Mouse (Mus musculus): Measurements from ENCODE around the gene Wasf1.

Wasf1 gene

DNA sequence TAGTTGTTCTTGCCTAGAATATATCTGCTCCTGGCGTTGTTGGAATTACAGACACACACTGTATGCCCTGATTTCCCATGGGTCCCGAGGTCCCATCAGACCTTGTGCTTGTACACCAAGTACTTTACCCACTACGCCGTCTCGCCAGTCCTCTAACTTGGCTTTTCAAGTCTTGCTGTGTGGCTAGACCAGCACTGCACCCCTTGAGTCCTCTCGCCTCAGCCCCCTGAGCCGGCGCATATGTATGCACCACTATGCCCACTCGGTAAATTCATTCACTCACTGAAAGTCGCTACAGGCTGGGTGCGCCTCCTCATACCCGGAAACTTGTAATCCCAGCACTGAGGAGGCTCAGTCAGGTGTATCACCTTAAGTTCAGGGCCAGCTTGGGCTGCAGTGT lies 12.5 kb downstream of the Wasf1 start:
- no peak for DNase-seq (ENCODE audit: low read depth)

DNA sequence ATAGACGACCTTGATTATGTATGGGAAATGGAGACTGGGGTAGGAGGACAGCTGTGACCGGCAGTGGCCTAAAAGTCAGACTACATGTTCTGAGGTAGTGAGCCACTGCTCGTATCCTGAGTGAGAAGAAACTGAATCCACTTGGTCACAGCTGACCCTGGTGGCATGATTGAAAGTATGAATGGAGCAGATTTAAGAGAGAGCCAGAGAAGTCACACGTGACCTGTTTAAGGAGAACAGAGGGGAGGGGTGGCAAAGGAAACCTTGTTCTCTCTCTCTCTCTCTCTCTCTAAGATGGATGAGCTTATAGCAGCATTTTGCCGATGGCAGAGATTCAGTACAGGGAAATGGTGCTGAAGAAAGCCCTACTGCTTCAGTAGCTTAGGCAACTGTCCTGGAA lies 13.4 kb downstream of the Wasf1 start:
- no peak for DNase-seq (ENCODE audit: low read depth)

GRCm38 (mm10) chr10:40901786-40902185 lies 18.5 kb downstream of the Wasf1 start:
- DNase-seq (ENCODE audit: low read depth) = no peak

GRCm38 (mm10) chr10:40906131-40906530 lies 22.9 kb downstream of the Wasf1 start:
- no peak for DNase-seq (ENCODE audit: low read depth)

DNA sequence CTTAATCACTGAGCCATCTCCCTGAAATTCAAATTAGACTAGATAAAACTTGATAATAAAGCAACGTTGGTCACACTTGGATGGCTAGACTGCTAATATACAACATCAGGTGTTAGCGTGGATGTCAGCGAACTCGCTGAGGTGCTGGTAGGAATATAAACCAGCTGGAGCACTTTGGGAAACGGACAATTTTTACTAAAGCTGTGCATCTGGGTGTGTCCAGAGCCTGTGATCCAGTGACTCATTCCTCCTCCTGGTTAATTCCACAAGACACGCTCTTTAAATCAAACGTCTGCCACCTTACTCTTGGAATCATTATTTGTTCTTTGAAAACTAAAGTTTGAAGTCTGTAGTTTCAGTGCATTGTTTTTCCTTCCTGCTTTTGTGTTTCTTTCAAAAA lies 23.5 kb downstream of the Wasf1 start:
- no peak for DNase-seq (ENCODE audit: low read depth)

- DNase-seq (ENCODE audit: low read depth) = no peak
Observed at GRCm38 (mm10) chr10:40908580-40908979, 25.3 kb downstream of the Wasf1 start.

GRCm38 (mm10) chr10:40910811-40911210 lies 27.5 kb downstream of the Wasf1 start:
- DNase-seq (ENCODE audit: low read depth) = no peak

GRCm38 (mm10) chr10:40915240-40915639 lies 32.0 kb downstream of the Wasf1 start:
- no peak for DNase-seq (ENCODE audit: low read depth)

GRCm38 (mm10) chr10:40918669-40919440 lies 35.6 kb downstream of the Wasf1 start:
- no peak for DNase-seq (ENCODE audit: low read depth)

DNA sequence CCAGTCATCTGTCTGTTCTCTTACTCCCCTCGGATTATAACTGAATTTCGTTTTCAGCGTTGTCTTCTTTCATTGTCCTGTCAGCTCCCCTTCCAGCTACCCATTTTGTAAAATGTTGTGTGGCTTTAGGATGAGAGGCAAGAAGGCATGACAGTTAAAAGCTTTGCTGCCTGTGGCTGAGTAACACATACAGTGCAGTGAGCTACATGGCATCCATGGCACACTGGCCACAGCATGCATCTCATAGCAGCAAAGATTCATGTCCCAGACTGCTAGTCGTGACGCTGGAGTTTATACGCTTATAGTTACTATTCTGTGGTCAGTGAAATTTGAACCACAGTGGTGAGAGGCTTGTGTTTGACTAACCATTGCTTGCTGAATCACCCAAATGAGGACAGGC lies 36.2 kb downstream of the Wasf1 start:
- DNase-seq (ENCODE audit: low read depth) = no peak

GRCm38 (mm10) chr10:40932995-40933394 lies 49.7 kb downstream of the Wasf1 start:
- DNase-seq (ENCODE audit: low read depth) = no peak

DNA sequence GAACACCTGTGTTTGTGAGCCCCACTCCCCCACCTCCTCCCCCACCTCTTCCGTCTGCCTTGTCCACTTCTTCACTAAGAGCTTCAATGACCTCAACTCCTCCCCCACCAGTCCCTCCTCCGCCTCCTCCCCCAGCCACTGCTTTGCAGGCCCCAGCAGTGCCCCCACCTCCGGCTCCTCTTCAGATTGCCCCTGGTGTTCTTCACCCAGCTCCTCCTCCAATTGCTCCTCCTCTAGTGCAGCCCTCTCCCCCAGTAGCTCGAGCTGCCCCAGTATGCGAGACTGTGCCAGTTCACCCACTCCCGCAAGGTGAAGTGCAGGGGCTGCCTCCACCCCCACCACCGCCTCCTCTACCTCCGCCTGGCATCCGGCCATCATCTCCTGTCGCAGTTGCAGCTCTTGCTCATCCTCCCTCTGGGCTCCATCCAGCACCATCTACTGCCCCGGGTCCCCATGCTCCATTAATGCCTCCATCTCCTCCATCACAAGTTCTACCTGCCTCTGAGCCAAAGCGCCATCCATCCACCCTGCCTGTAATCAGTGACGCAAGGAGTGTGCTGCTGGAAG lies 53.0 kb downstream of the Wasf1 start:
- DNase-seq (ENCODE audit: low read depth) = no peak

DNA sequence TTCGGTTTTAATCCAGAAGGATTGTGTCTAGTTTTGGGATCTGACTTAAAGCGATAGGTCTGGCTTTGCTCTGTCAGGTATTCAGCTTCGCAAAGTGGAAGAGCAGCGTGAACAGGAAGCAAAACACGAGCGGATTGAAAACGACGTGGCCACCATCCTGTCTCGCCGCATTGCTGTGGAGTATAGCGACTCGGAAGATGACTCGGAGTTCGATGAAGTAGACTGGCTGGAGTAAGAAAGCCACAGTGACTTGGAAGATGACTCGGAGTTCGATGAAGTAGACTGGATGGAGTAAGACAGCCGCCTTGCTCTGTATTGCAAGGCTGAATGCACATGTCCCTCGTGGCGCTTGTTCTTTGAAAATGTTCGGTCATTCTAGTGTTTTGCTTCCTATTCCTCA lies 54.3 kb downstream of the Wasf1 start:
- DNase-seq (ENCODE audit: low read depth) = no peak

DNA sequence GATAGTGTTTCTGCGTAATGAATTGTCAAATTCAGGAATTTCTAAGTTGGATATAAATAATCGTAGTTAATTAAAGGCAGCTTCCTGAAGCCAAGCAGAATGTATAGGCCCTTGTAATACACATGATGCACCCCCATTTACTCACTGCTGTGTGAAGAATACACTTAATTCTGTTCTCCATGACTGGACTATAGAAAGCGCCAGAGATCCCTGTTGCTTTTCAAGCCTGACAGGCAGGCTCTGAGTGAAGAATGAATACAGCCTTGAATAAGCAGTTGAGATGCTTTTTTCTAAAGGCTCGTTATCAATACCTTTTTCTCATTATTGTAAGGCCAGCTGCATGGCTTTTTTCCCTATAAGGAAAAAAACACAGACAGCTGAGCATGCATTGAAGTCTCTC lies 59.4 kb downstream of the Wasf1 start:
- no peak for DNase-seq (ENCODE audit: low read depth)

- no peak for DNase-seq (ENCODE audit: low read depth)
Observed at GRCm38 (mm10) chr10:40950176-40950575, 66.9 kb downstream of the Wasf1 start.

DNA sequence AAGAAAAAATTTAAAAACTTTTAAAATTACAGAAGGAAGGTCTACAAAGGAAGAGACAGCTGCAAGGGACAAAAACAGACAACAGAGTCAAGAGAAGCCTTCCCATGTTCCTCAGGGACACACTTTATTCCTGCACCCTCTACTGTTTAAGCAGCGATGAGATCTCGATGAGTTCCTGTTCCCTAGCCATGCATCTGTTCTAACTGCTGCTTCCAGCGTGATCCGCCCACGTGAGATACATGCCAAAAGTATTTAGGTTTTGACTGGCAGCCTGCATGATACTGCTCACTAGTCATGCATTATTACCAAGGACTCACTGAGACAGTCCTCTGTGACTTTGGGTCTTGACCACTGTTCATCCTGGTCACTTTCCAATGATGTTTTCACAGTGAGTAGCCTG lies 72.9 kb downstream of the Wasf1 start:
- no peak for DNase-seq (ENCODE audit: low read depth)

- DNase-seq (ENCODE audit: low read depth) = no peak
Observed at GRCm38 (mm10) chr10:40961365-40961764, 78.1 kb downstream of the Wasf1 start.

DNA sequence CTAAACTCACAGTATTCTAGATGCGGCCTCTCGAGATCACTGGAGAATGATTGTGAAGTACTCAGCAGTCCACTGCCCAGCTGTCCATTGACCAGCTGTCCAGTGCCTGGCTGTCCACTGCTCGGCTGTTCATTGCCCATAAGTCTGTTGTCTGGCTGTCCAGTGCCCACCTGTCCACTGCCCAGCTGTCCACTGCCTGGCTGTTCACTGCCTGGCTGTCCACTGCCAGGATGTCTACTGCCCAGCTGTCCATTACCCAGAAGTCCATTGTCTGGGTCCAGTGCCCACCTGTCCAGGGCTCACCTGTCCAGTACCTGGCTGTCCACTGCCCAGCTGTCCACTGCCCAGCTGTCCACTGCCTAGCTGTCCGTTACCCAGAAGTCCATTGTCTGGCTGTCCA lies 78.7 kb downstream of the Wasf1 start:
- DNase-seq (ENCODE audit: low read depth) = no peak

DNA sequence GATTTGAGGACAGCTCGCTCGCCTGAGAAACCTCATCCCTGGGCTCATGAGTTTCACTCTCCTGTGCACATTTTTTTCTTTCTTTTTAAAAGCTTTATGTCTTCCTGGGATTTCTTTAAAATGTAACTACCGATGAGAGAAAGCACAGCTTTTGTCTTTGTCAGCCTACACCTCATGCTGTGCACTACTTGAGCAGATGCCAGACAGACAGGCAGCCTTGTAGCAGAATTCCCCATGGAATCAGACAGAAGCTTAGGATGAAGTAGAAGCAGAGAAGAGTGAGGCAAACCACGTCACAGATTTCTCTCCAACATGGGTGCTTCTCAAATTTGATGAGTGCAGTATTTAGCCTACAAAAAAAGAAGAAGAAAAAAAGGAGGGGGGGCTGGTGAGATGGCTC lies 81.3 kb downstream of the Wasf1 start:
- DNase-seq (ENCODE audit: low read depth) = no peak

DNA sequence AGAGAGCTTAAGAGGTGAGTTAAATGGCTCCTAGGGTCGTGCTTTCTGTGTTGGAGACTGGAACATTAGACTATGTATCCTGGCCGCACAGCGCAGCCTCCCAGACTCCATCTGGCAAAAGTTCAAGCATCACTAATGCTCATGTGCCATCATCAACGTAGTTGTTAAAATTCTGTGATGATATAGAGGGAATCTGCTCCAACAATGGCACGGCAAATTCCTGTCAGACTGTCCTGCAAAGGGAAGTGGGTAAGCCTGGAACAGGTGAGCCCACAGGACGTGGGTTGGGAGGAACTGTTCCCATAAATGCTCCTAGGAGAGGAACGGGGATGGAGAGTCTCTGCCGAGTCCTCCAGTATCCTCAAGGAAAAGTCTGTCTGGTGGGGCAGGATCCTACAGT lies 85.3 kb downstream of the Wasf1 start:
- DNase-seq (ENCODE audit: low read depth) = no peak

DNA sequence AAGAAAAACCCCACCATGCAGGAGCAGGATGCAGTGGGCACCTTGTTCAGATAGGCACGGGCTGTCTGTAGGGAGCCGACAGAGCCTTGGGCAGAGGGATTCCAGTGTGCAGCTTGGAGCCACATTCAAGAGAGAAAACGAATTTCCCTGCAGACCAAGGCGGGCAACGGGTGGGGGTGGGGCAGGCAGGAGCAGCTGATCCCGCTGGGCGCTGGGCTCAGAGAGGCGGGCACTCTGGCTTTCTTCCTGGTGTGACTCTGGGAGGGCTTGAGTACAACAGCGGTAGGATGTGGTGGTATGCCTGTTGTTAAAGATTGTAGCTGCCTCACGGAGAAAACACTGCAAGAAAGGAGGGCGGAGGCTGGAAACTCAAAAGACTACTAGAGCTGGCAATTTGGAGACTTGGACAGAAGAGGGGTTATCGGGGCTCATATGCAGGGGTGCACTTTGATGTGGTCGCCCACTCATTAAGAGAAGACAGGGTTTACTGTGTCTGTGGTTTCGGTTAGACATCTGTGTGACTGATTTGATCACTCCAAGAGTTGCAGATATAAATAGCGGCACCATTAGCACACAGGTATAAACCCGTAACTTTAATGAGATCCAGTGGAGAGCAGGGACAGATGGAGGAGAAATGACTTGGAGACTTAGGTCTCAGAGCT lies 86.2 kb downstream of the Wasf1 start:
- no peak for DNase-seq (ENCODE audit: low read depth)

- DNase-seq (ENCODE audit: low read depth) = no peak
Observed at GRCm38 (mm10) chr10:40970601-40971245, 87.4 kb downstream of the Wasf1 start.

DNA sequence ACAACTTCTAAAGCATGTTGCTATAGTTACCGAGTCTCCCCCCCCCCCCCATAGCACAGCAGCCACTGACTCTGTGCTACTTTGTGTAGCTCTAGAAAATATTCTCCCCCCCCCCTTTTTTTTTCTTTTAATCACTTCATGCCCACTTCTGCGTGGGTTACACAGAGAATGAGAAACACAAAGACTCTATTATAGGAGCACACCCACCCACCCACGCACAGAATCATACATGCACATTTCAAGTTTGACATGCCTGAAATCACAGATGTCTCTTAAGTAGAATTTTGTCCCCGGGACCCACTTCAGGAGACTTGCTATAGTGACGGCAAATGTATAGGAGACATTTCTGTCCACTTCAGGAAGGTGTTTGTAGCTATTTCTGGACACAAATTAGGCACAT lies 88.0 kb downstream of the Wasf1 start:
- DNase-seq (ENCODE audit: low read depth) = no peak

Data from naive thymus-derived CD4-positive, alpha-beta T cell, adult 2 months (primary cell).